Mouse (Mus musculus) brain, embryonic 14.5 days (tissue): Measurements from ENCODE around the gene Smarce1.

Experiments
- CTCF ChIP-seq: fragments of 200-500 bp; IDR thresholded peaks from 2 replicates; pipeline ENCODE4 v1.5.1; 2012; ENCODE audit warnings: inconsistent platforms, mild to moderate bottlenecking, moderate library complexity, borderline replicate concordance; ENCODE audit not compliant: insufficient read depth, insufficient read length; ENCODE audit errors: extremely low read depth
- POLR2A ChIP-seq: fragments of 200-500 bp; IDR thresholded peaks from 2 replicates; pipeline ENCODE4 v1.6.1; 2012; ENCODE audit warnings: mild to moderate bottlenecking, inconsistent platforms, borderline replicate concordance; ENCODE audit not compliant: poor library complexity, insufficient read depth, insufficient read length, severe bottlenecking; ENCODE audit errors: extremely low read depth

DNA sequence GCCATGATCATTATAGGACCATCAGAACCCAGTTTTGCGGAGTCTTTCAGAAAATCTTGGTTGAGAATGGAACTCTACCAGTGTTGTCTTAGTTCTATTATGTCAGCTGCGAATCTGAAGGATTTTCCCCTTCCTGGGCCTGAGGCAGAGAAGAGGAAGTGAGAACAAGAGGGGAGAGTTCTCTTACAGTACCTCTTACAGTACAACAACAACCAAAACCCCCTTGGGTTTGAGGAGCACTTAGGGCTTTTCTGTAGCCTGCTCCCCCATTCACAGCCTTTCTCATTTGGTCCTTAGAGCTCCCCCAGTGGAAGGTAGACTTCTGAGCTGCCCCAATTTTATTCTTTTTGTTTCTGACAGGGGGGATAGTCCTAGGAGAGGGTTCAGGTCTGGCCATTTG is 44.0 kb downstream of the Smarce1 start:
- TF ChIP-seq CTCF, result no peak
- no peak for TF ChIP-seq POLR2A
